Mouse (Mus musculus): ENCODE results near the gene Naaladl2. TPM values are rescaled to one million over a fixed set of nuclear protein-coding genes. Genes with fewer than 3 reads are reported as not detected.

The Naaladl2 gene
- total RNA-seq, 2 experiments from 2014 or later, result 0.51 to 0.91 TPM

- DNase-seq, result no peak
- intact Hi-C loops (cut with DNase I), result no loop called here
Observed at GRCm38 (mm10) chr3:24048217-24048616, 1095.8 kb downstream of the Naaladl2 start.

- no peak for DNase-seq
- intact Hi-C loops (cut with DNase I), result no loop called here
Observed at GRCm38 (mm10) chr3:24001741-24002140, 1142.3 kb downstream of the Naaladl2 start.

- intact Hi-C loops (cut with DNase I), result no loop called here
- DNase-seq, result no peak
Observed at GRCm38 (mm10) chr3:23973727-23974126, 1170.3 kb downstream of the Naaladl2 start.

- intact Hi-C loops (cut with DNase I), result no loop called here
- DNase-seq, result no peak
Observed at GRCm38 (mm10) chr3:23972747-23973667, 1171.1 kb downstream of the Naaladl2 start.

GRCm38 (mm10) chr3:23962961-23963621, 1181.0 kb downstream of the Naaladl2 start:
- no peak for DNase-seq
- intact Hi-C loops (cut with DNase I), result no loop called here

GRCm38 (mm10) chr3:23946182-23946581, 1197.9 kb downstream of the Naaladl2 start:
- DNase-seq, result no peak
- intact Hi-C loops (cut with DNase I), result no loop called here

- intact Hi-C loops (cut with DNase I), result no loop called here
- DNase-seq, result no peak
Observed at GRCm38 (mm10) chr3:23937299-23937698, 1206.8 kb downstream of the Naaladl2 start.

- DNase-seq, result no peak
- intact Hi-C loops (cut with DNase I), result no loop called here
Observed at GRCm38 (mm10) chr3:23928097-23928496, 1216.0 kb downstream of the Naaladl2 start.

GRCm38 (mm10) chr3:23907682-23908081, 1236.4 kb downstream of the Naaladl2 start:
- intact Hi-C loops (cut with DNase I), result no loop called here
- no peak for DNase-seq

GRCm38 (mm10) chr3:23865688-23866087, 1278.4 kb downstream of the Naaladl2 start:
- no peak for DNase-seq
- intact Hi-C loops (cut with DNase I), result no loop called here

GRCm38 (mm10) chr3:23857275-23857674, 1286.8 kb downstream of the Naaladl2 start:
- no peak for DNase-seq
- intact Hi-C loops (cut with DNase I), result no loop called here

GRCm38 (mm10) chr3:23817585-23817984, 1326.5 kb downstream of the Naaladl2 start:
- DNase-seq, result no peak
- intact Hi-C loops (cut with DNase I), result no loop called here

- intact Hi-C loops (cut with DNase I), result no loop called here
- DNase-seq, result no peak
Observed at GRCm38 (mm10) chr3:23758746-23759145, 1385.3 kb downstream of the Naaladl2 start.
